Mouse (Mus musculus) stomach, embryonic 16.5 days (tissue): ENCODE measurements around the gene Abhd12b. TPM values are rescaled to one million over a fixed set of nuclear protein-coding genes. Genes with fewer than 3 reads are reported as not detected.

Experiments used
- ATAC-seq: fragments of 200-750 bp; cut with Nextera tagmentation; 2 replicates; pipeline ENCODE4 v1.8.0; 2017; ENCODE audit warnings: moderate number of reproducible peaks, moderate TSS enrichment; ENCODE audit not compliant: insufficient read depth, low FRiP score
- H3K27ac ChIP-seq: fragments of 300-500 bp; sonication (generic); 2 replicates; pipeline ENCODE4 v1.5.1; 2014; ENCODE audit warnings: low read length
- H3K27me3 ChIP-seq: fragments of 300-500 bp; sonication (generic); 2 replicates; pipeline ENCODE4 v1.6.1; 2014; ENCODE audit warnings: low read length, control low read depth, mixed read lengths; ENCODE audit not compliant: control insufficient read depth, insufficient read depth
- H3K36me3 ChIP-seq: fragments of 300-500 bp; sonication (generic); 2 replicates; pipeline ENCODE4 v1.6.1; 2014; ENCODE audit warnings: low read length; ENCODE audit not compliant: control insufficient read depth, insufficient read depth
- H3K4me1 ChIP-seq: fragments of 300-500 bp; sonication (generic); 2 replicates; pipeline ENCODE4 v1.6.1; 2014; ENCODE audit warnings: low read length, control low read depth, mixed read lengths; ENCODE audit not compliant: control insufficient read depth, insufficient read depth
- H3K4me2 ChIP-seq: fragments of 300-500 bp; sonication (generic); 2 replicates; pipeline ENCODE4 v1.6.1; 2014; ENCODE audit warnings: low read depth, low read length, mixed read lengths
- H3K4me3 ChIP-seq: fragments of 300-500 bp; sonication (generic); replicated peaks from 2 replicates; pipeline ENCODE4 v1.5.1; 2014; ENCODE audit warnings: mild to moderate bottlenecking, low read length
- H3K9ac ChIP-seq: fragments of 300-500 bp; sonication (generic); 2 replicates; pipeline ENCODE4 v1.6.1; 2014; ENCODE audit warnings: low read length
- H3K9me3 ChIP-seq: fragments of 300-500 bp; sonication (generic); replicated peaks from 2 replicates; pipeline ENCODE4 v1.6.1; 2016; ENCODE audit warnings: low read length, control low read depth; ENCODE audit not compliant: control insufficient read depth
- WGBS: fragments of 180-500 bp; shearing (Covaris S2); extraction: QIAGEN DNeasy Blood & Tissue Kit; methylation state at CpG from one replicate; pipeline ENCODE4 v1.1.7; 2014; 5-methylcytosine and 5-hydroxymethylcytosine counted together
- polyA plus RNA-seq: library from polyadenylated mRNA; unstranded; fragments of >200 nt; fragmentation: Nextera tagmentation; extraction: Ambion mirVana; gene quantifications from 2 replicates; pipeline ENCODE4 v1.2.1, GENCODE M21; 2015

Gene Abhd12b
- polyA plus RNA-seq, 1 experiment from 2014 or later: 0.14 TPM

GRCm38 (mm10) chr12:70111367-70112089, 42.4 kb upstream of the Abhd12b start:
- ATAC-seq: peak; percentile 92
- H3K4me1 ChIP-seq: peaks cover 18% of the 10 kb centered on the region; the same call in 1 of the 2 replicates
- H3K9ac ChIP-seq: peak overlapping the region; percentile 92
- peak overlapping the region; percentile 90 for H3K27ac ChIP-seq
- under 1% methylated on average over 92 of the region's 101 CpGs for WGBS
- peak overlapping the region; percentile 84 for H3K4me3 ChIP-seq
- H3K36me3 ChIP-seq: no peaks in the 10 kb centered on the region
- H3K9me3 ChIP-seq: no peaks in the 10 kb centered on the region
- no peaks in the 10 kb centered on the region for H3K27me3 ChIP-seq
- peak overlapping the region; percentile 96 for H3K4me2 ChIP-seq

DNA sequence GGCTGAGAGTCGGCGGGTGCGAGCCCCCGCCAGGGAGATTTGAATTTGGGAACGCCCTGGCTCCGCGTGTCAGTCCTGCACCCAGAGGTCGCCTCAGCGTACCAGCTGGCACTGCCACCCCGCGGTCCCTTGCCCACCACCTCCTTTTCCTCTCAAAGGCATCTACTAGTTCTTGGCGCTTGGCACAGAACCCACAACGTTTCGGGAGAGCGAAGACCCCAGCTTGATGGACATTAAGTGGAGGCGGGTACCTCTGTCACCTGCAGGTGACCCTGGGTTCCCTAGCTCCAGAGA, 41.9 kb upstream of the Abhd12b start:
- Histone ChIP-seq H3K4me3 (peak overlapping the region; percentile 84), H3K4me2 (peak overlapping the region; percentile 96), H3K27me3 (no peaks in the 10 kb centered on the region), H3K4me1 (peaks cover 16% of the 10 kb centered on the region; the same call in 1 of the 2 replicates), H3K9ac (peak overlapping the region; percentile 92), H3K9me3 (no peaks in the 10 kb centered on the region), H3K27ac (peak overlapping the region; percentile 90; the same call in 1 of the 2 replicates), H3K36me3 (no peaks in the 10 kb centered on the region)
- WGBS: 4% methylated on average over 16 of the region's 16 CpGs
- ATAC-seq: no peak

DNA sequence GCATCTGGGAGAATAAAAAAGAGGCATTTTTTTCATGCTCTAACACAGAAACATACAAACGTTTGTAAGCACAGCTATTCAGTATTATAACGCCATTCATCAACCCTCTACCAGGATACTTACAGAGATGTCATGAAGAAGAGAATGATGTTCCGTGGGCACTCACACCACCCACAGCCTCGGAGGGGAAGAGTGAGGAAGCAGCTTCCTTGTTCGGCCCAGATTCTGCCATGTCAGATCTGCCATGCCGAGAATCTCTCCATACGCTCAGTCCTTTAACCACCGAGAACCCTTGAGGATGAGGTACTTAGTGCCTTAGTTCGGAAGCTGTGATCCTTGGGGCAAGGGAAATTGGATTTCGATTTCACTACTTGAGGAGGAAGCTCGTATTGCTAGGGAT, 40.6 kb upstream of the Abhd12b start, which contains the start of gene Nin:
Gene Nin (minus strand): TSS at position 367 of the 400 bp plus-strand sequence.
- H3K36me3 ChIP-seq: no peaks in the 10 kb centered on the region
- peak within 1 kb of the TSS; percentile 96; the same call in 1 of the 2 replicates for H3K4me2 ChIP-seq
- H3K9me3 ChIP-seq: no peaks in the 10 kb centered on the region
- 74% methylated on average over 11 of the region's 11 CpGs for WGBS
- no peak for ATAC-seq
- no peak within 1 kb of the TSS for H3K9ac ChIP-seq
- no peak within 1 kb of the TSS for H3K27ac ChIP-seq
- no peak within 1 kb of the TSS for H3K4me3 ChIP-seq
- no peaks in the 10 kb centered on the region for H3K27me3 ChIP-seq
- H3K4me1 ChIP-seq: peaks cover 13% of the 10 kb centered on the region; the same call in 1 of the 2 replicates

DNA sequence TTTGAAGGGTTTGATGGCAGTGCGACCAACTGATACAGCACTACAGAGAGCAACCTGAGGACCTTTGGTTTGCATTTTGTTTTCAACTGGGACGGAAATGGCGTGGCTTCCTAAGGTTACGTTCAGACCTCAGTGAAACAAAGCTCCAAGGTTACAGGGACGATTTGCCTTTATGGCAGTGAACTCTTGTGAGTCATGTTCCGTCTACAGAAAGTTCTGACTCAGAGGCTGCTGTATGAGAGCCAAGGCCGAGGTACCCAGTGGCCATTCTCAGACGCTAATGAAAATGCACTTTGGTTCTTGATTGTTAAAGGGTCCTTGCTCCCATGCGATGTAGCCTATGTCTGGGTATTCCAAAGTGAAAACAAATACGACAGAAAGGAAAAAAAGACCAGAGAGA, 36.8 kb upstream of the Abhd12b start:
- peaks cover 2% of the 10 kb centered on the region; the same call in 1 of the 2 replicates for H3K4me1 ChIP-seq
- no peak overlapping the region for H3K27ac ChIP-seq
- no peak overlapping the region for H3K4me3 ChIP-seq
- H3K27me3 ChIP-seq: no peaks in the 10 kb centered on the region
- 84% methylated on average over 10 of the region's 10 CpGs for WGBS
- no peaks in the 10 kb centered on the region for H3K36me3 ChIP-seq
- no peak overlapping the region for H3K4me2 ChIP-seq
- no peak for ATAC-seq
- no peaks in the 10 kb centered on the region for H3K9me3 ChIP-seq
- no peak overlapping the region for H3K9ac ChIP-seq

GRCm38 (mm10) chr12:70118721-70119345, 35.1 kb upstream of the Abhd12b start:
- no peak overlapping the region for H3K9ac ChIP-seq
- no peak overlapping the region for H3K4me2 ChIP-seq
- H3K36me3 ChIP-seq: no peaks in the 10 kb centered on the region
- 86% methylated on average over 10 of the region's 10 CpGs for WGBS
- no peaks in the 10 kb centered on the region for H3K4me1 ChIP-seq
- H3K27ac ChIP-seq: no peak overlapping the region
- no peak overlapping the region for H3K4me3 ChIP-seq
- no peaks in the 10 kb centered on the region for H3K27me3 ChIP-seq
- ATAC-seq: no peak
- H3K9me3 ChIP-seq: no peaks in the 10 kb centered on the region

GRCm38 (mm10) chr12:70119552-70119951, 34.4 kb upstream of the Abhd12b start:
- ATAC-seq: no peak
- no peak overlapping the region for H3K9ac ChIP-seq
- 42% methylated on average over 2 of the region's 2 CpGs for WGBS

GRCm38 (mm10) chr12:70126626-70127025, 27.3 kb upstream of the Abhd12b start:
- Histone ChIP-seq H3K9me3 (no peaks in the 10 kb centered on the region), H3K4me3 (no peak overlapping the region), H3K4me2 (no peak overlapping the region), H3K9ac (no peak overlapping the region), H3K27ac (no peak overlapping the region), H3K4me1 (0 out of 2 replicates have a peak, but pooled peaks cover 3% of the 10 kb centered on the region), H3K27me3 (no peaks in the 10 kb centered on the region), H3K36me3 (no peaks in the 10 kb centered on the region)
- no peak for ATAC-seq
- WGBS: 77% methylated on average over 4 of the region's 4 CpGs

More at GRCm38 (mm10) chr12:70119552-70119951, 34.4 kb upstream of the Abhd12b start:
- no peaks in the 10 kb centered on the region for H3K9me3 ChIP-seq
- no peaks in the 10 kb centered on the region for H3K36me3 ChIP-seq
- no peaks in the 10 kb centered on the region for H3K27me3 ChIP-seq
- H3K27ac ChIP-seq: no peak overlapping the region
- H3K4me1 ChIP-seq: no peaks in the 10 kb centered on the region
- H3K4me3 ChIP-seq: no peak overlapping the region
- no peak overlapping the region for H3K4me2 ChIP-seq

- no peaks in the 10 kb centered on the region for H3K36me3 ChIP-seq
- no peak overlapping the region for H3K27ac ChIP-seq
- H3K9me3 ChIP-seq: no peaks in the 10 kb centered on the region
- no peak overlapping the region for H3K4me3 ChIP-seq
- no peak overlapping the region for H3K9ac ChIP-seq
- H3K4me2 ChIP-seq: no peak overlapping the region
- 48% methylated on average over 5 of the region's 5 CpGs for whole genome bisulfite sequencing
- H3K4me1 ChIP-seq: 0 out of 2 replicates have a peak, but pooled peaks cover 3% of the 10 kb centered on the region
- ATAC-seq: no peak
- no peaks in the 10 kb centered on the region for H3K27me3 ChIP-seq
Measured at GRCm38 (mm10) chr12:70129105-70129504, 24.8 kb upstream of the Abhd12b start.

GRCm38 (mm10) chr12:70131042-70131675, 22.8 kb upstream of the Abhd12b start:
- no peaks in the 10 kb centered on the region for H3K9me3 ChIP-seq
- ATAC-seq: no peak
- no peaks in the 10 kb centered on the region for H3K27me3 ChIP-seq
- H3K9ac ChIP-seq: peak overlapping the region; percentile 9
- no peak overlapping the region for H3K27ac ChIP-seq
- peak overlapping the region; percentile 26 for H3K4me3 ChIP-seq
- WGBS: 36% methylated on average over 20 of the region's 20 CpGs
- H3K4me2 ChIP-seq: peak overlapping the region; percentile 50
- H3K36me3 ChIP-seq: no peaks in the 10 kb centered on the region
- 0 out of 2 replicates have a peak, but pooled peaks cover 3% of the 10 kb centered on the region for H3K4me1 ChIP-seq
